Mouse (Mus musculus) macrophage (primary cell): ENCODE data around the gene Yif1b. TPM values are rescaled to one million over a fixed set of nuclear protein-coding genes. Genes with fewer than 3 reads are reported as not detected.

Source experiments
- H3K27ac ChIP-seq: fragments of 350-480 bp; formaldehyde crosslinking; 2 replicates; pipeline ENCODE4 v1.9.0; 2021
- H3K36me3 ChIP-seq: fragments of 350-480 bp; formaldehyde crosslinking; 2 replicates; pipeline ENCODE4 v1.9.0; 2021; ENCODE audit errors: inconsistent target
- H3K4me3 ChIP-seq: fragments of 350-480 bp; formaldehyde crosslinking; 2 replicates; pipeline ENCODE4 v1.9.0; 2021; ENCODE audit errors: inconsistent target
- H3K79me2 ChIP-seq: fragments of 350-480 bp; formaldehyde crosslinking; 2 replicates; pipeline ENCODE4 v1.9.0; 2021; ENCODE audit errors: inconsistent target
- WGBS: methylation state at CpG from one replicate; pipeline ENCODE4 v1.1.7; 2026; ENCODE audit warnings: inconsistent platforms; ENCODE audit not compliant: missing documents; 5-methylcytosine and 5-hydroxymethylcytosine counted together
- polyA plus RNA-seq: library from polyadenylated mRNA; stranded (reverse); fragments of 250-400 nt; gene quantifications from 3 replicates; pipeline ENCODE4 v1.2.4, GENCODE M21; 2018; ENCODE audit warnings: inconsistent platforms

The Yif1b gene
- polyA plus RNA-seq, 1 experiment from 2014 or later, result 31.3 TPM

- Histone ChIP-seq H3K79me2 (no peaks in the 10 kb centered on the region), H3K36me3 (no peaks in the 10 kb centered on the region), H3K4me3 (no peak overlapping the region), H3K27ac (no peak overlapping the region)
- 48% methylated on average over 13 of the region's 13 CpGs for WGBS
These were observed 56.1 kb downstream of the Yif1b start for GRCm38 (mm10) chr7:29294111-29294761.

DNA sequence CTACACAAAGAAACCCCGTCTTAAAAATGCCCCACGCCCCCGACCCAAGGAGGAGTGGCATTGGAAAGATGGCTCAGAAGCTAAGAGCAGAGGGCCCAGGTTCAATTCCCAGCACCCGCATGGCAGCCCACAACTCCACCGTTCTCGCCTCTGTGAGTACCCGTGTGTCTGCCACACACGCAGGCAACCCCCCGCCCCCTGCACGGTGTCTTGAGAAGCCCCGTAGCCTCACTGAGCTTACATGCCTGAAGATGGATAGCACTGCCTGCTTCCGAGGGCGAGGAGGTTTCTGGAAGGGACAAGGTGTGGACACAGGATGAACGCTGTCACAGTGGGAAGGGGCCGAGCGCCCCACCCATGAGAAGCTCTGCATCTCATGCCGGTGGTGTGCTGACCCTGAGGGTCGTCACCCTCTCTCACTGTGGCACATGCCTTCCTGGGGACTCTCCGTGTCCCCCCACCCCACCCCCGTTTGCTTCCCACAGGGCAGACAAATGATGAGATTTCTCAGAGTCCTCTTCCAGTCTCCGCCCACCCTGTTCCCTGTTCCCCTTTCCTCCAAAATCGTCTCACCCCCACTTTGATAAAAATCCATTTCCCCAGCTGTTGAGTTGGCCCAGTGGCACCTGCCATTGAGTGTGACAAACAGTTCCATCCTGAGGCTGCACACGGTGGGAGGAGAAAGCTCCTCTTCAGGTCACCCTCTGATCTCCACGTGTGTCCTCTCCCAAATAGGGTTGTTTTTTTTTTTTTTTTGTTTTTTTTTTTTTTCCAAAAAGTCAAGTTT lies 57.9 kb downstream of the Yif1b start:
- Histone ChIP-seq H3K4me3 (no peak overlapping the region), H3K79me2 (no peaks in the 10 kb centered on the region), H3K36me3 (no peaks in the 10 kb centered on the region), H3K27ac (no peak overlapping the region)
- 83% methylated on average over 22 of the region's 24 CpGs for WGBS

GRCm38 (mm10) chr7:29296998-29297397 lies 58.9 kb downstream of the Yif1b start:
- no peak overlapping the region for H3K27ac ChIP-seq
- no peak overlapping the region for H3K4me3 ChIP-seq
- H3K36me3 ChIP-seq, result no peaks in the 10 kb centered on the region
- no peaks in the 10 kb centered on the region for H3K79me2 ChIP-seq
- 21% methylated on average over 10 of the region's 10 CpGs for WGBS

Other genes starting within 250 kb of the Yif1b start
- 0.01 to 0.03 TPM in 2 of 3 replicates, not detected in the other for gene Ryr1, start 113.2 kb upstream of the Yif1b start, polyA plus RNA-seq
- 1.8 to 9.4 TPM (median 2.2 TPM) in 3 replicates for gene Rasgrp4, start 103.5 kb upstream of the Yif1b start, polyA plus RNA-seq
- gene Fam98c, start 82.1 kb upstream of the Yif1b start, polyA plus RNA-seq, result 6.9 to 13.8 TPM (median 12.9 TPM) in 3 replicates
- gene Ggn, start 68.1 kb upstream of the Yif1b start, polyA plus RNA-seq, result 0.40 to 0.90 TPM (median 0.70 TPM) in 3 replicates
- gene Spred3, start 67.9 kb upstream of the Yif1b start, polyA plus RNA-seq, result 0.95 to 2.3 TPM (median 1.6 TPM) in 3 replicates
- 296 to 477 TPM (median 343 TPM) in 3 replicates for gene Psmd8, start 57.6 kb upstream of the Yif1b start, polyA plus RNA-seq
- 0.41 to 1.9 TPM (median 0.86 TPM) in 3 replicates for gene Catsperg1, start 24.3 kb upstream of the Yif1b start, polyA plus RNA-seq
- gene Kcnk6, start 5.8 kb upstream of the Yif1b start, polyA plus RNA-seq, result 23.4 to 43.1 TPM (median 38.3 TPM) in 3 replicates
- gene 2200002D01Rik, start 10.1 kb downstream of the Yif1b start, polyA plus RNA-seq, result not detected in 3 replicates
- 0.25 to 0.72 TPM (median 0.27 TPM) in 3 replicates for gene Spint2, start 43.6 kb downstream of the Yif1b start, polyA plus RNA-seq
- not detected in 3 replicates for gene Ppp1r14a, start 51.0 kb downstream of the Yif1b start, polyA plus RNA-seq
- gene Dpf1, start 65.6 kb downstream of the Yif1b start, polyA plus RNA-seq, result 0.28 to 1.2 TPM (median 0.29 TPM) in 3 replicates